Mouse (Mus musculus) neural tube, embryonic 14.5 days (tissue): ENCODE data around the gene Trhr2. TPM values are rescaled to one million over a fixed set of nuclear protein-coding genes. Genes with fewer than 3 reads are reported as not detected.

Source experiments
- ATAC-seq: fragments of 200-750 bp; cut with Nextera tagmentation; 2 replicates; pipeline ENCODE4 v1.8.0; 2017; ENCODE audit warnings: low read depth, mild to moderate bottlenecking, moderate TSS enrichment, moderate library complexity
- H3K27ac ChIP-seq: fragments of 300-500 bp; sonication (generic); 2 replicates; pipeline ENCODE4 v1.5.1; 2014; ENCODE audit warnings: low read depth, mild to moderate bottlenecking, control low read depth, low read length, moderate library complexity, mixed read lengths
- H3K27me3 ChIP-seq: fragments of 300-500 bp; sonication (generic); 2 replicates; pipeline ENCODE4 v1.6.1; 2014; ENCODE audit warnings: low read length; ENCODE audit not compliant: control insufficient read depth, insufficient read depth
- H3K36me3 ChIP-seq: fragments of 300-500 bp; sonication (generic); 2 replicates; pipeline ENCODE4 v1.6.1; 2014; ENCODE audit warnings: low read length, mixed read lengths; ENCODE audit not compliant: control insufficient read depth, insufficient read depth
- H3K4me1 ChIP-seq: fragments of 300-500 bp; sonication (generic); 2 replicates; pipeline ENCODE4 v1.6.1; 2014; ENCODE audit warnings: low read length; ENCODE audit not compliant: control insufficient read depth, insufficient read depth
- H3K4me2 ChIP-seq: fragments of 300-500 bp; sonication (generic); 2 replicates; pipeline ENCODE4 v1.6.1; 2014; ENCODE audit warnings: mild to moderate bottlenecking, low read depth, low read length, control low read depth
- H3K4me3 ChIP-seq: fragments of 300-500 bp; sonication (generic); 2 replicates; pipeline ENCODE4 v1.5.1; 2014; ENCODE audit warnings: low read depth, low read length, control low read depth, mixed read lengths
- H3K9ac ChIP-seq: fragments of 300-500 bp; sonication (generic); replicated peaks from 2 replicates; pipeline ENCODE4 v1.6.1; 2014; ENCODE audit warnings: low read depth, mild to moderate bottlenecking, control low read depth, low read length, mixed read lengths
- H3K9me3 ChIP-seq: fragments of 300-500 bp; sonication (generic); 2 replicates; pipeline ENCODE4 v1.6.1; 2016; ENCODE audit warnings: low read length; ENCODE audit not compliant: control insufficient read depth
- WGBS: fragments of 180-500 bp; shearing (Covaris S2); extraction: QIAGEN DNeasy Blood & Tissue Kit; methylation state at CpG from one replicate; pipeline ENCODE4 v1.1.7; 2014; 5-methylcytosine and 5-hydroxymethylcytosine counted together
- polyA plus RNA-seq: library from polyadenylated mRNA; unstranded; fragments of >200 nt; fragmentation: Nextera tagmentation; extraction: Ambion mirVana; gene quantifications from 2 replicates; pipeline ENCODE4 v1.2.1, GENCODE M21; 2014

Trhr2 gene
- polyA plus RNA-seq, 1 experiment from 2014 or later = not detected

GRCm38 (mm10) chr8:122376365-122377231 is 16.1 kb upstream of the Trhr2 start, which contains the start of gene Zc3h18:
TSS of gene Zc3h18 (plus strand) at chr8:122376609.
- Histone ChIP-seq H3K27me3 (no peaks in the 10 kb centered on the region), H3K4me2 (peak within 1 kb of the TSS; percentile 83), H3K36me3 (0 out of 2 replicates have a peak, but pooled peaks cover 8% of the 10 kb centered on the region), H3K27ac (peak within 1 kb of the TSS; percentile 93), H3K4me3 (peak within 1 kb of the TSS; percentile 85), H3K4me1 (peaks cover 10% of the 10 kb centered on the region), H3K9me3 (no peaks in the 10 kb centered on the region), H3K9ac (peak within 1 kb of the TSS; percentile 83)
- WGBS = 2% methylated on average over 103 of the region's 107 CpGs
- ATAC-seq = peak; percentile 92

GRCm38 (mm10) chr8:122375751-122376364 is 15.3 kb upstream of the Trhr2 start:
- 0 out of 2 replicates have a peak, but pooled peaks cover 4% of the 10 kb centered on the region for H3K36me3 ChIP-seq
- peak overlapping the region; percentile 93; the same call in 1 of the 2 replicates for H3K27ac ChIP-seq
- peak overlapping the region; percentile 85 for H3K4me3 ChIP-seq
- peak; percentile 16; the same call in 1 of the 2 replicates for ATAC-seq
- no peaks in the 10 kb centered on the region for H3K9me3 ChIP-seq
- no peaks in the 10 kb centered on the region for H3K27me3 ChIP-seq
- 25% methylated on average over 13 of the region's 13 CpGs for WGBS
- peak overlapping the region; percentile 47 for H3K4me2 ChIP-seq
- peaks cover 10% of the 10 kb centered on the region for H3K4me1 ChIP-seq
- peak overlapping the region; percentile 42; the same call in 1 of the 2 replicates for H3K9ac ChIP-seq

- no peak for ATAC-seq
- H3K27ac ChIP-seq = no peak overlapping the region
- H3K4me2 ChIP-seq = peak overlapping the region; percentile 47; the same call in 1 of the 2 replicates
- H3K9me3 ChIP-seq = no peaks in the 10 kb centered on the region
- 92% methylated on average over 7 of the region's 7 CpGs for WGBS
- no peak overlapping the region for H3K9ac ChIP-seq
- H3K4me3 ChIP-seq = no peak overlapping the region
- H3K27me3 ChIP-seq = no peaks in the 10 kb centered on the region
- peaks cover 10% of the 10 kb centered on the region for H3K4me1 ChIP-seq
- no peaks in the 10 kb centered on the region for H3K36me3 ChIP-seq
Observed at GRCm38 (mm10) chr8:122375320-122375719, 14.8 kb upstream of the Trhr2 start.

- Histone ChIP-seq H3K4me2 (no peak overlapping the region), H3K36me3 (no peaks in the 10 kb centered on the region), H3K9me3 (no peaks in the 10 kb centered on the region), H3K27ac (no peak overlapping the region), H3K4me3 (no peak overlapping the region), H3K27me3 (no peaks in the 10 kb centered on the region), H3K4me1 (no peaks in the 10 kb centered on the region), H3K9ac (no peak overlapping the region)
- 84% methylated on average over 6 of the region's 6 CpGs for WGBS
- no peak for ATAC-seq
Observed at GRCm38 (mm10) chr8:122371706-122372105, 11.2 kb upstream of the Trhr2 start.

- H3K4me2 ChIP-seq = no peak overlapping the region
- no peaks in the 10 kb centered on the region for H3K4me1 ChIP-seq
- H3K27me3 ChIP-seq = no peaks in the 10 kb centered on the region
- no peak overlapping the region for H3K4me3 ChIP-seq
- 15% methylated on average over 9 of the region's 9 CpGs for WGBS
- ATAC-seq = peak; percentile 28; the same call in 1 of the 2 replicates
- no peaks in the 10 kb centered on the region for H3K36me3 ChIP-seq
- H3K27ac ChIP-seq = no peak overlapping the region
- H3K9me3 ChIP-seq = no peaks in the 10 kb centered on the region
- H3K9ac ChIP-seq = no peak overlapping the region
Observed at GRCm38 (mm10) chr8:122369665-122370064, 9.1 kb upstream of the Trhr2 start.

DNA sequence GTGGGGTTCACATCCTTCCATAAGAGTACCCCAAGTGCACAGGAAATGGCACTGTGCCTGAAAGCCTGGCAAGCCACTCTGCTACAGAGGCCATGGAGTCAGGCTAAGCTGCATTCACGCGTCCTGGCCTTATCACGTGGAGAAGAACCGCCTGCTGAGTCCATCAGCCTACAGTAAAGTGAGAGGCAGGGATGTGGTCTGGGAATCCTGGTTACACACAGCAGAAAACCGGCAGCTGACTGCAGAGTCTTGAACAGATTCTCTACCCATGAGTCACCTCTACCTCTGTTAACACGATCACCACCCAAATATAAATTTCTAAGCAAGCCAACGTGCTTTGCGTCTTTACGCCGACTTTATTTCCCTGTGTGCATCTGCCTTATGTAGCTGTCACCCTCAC is 7.9 kb upstream of the Trhr2 start:
- H3K27ac ChIP-seq = no peak overlapping the region
- WGBS = 84% methylated on average over 10 of the region's 10 CpGs
- no peaks in the 10 kb centered on the region for H3K27me3 ChIP-seq
- H3K9ac ChIP-seq = no peak overlapping the region
- no peaks in the 10 kb centered on the region for H3K4me1 ChIP-seq
- no peak for ATAC-seq
- no peaks in the 10 kb centered on the region for H3K9me3 ChIP-seq
- H3K4me3 ChIP-seq = no peak overlapping the region
- H3K4me2 ChIP-seq = no peak overlapping the region
- no peaks in the 10 kb centered on the region for H3K36me3 ChIP-seq

DNA sequence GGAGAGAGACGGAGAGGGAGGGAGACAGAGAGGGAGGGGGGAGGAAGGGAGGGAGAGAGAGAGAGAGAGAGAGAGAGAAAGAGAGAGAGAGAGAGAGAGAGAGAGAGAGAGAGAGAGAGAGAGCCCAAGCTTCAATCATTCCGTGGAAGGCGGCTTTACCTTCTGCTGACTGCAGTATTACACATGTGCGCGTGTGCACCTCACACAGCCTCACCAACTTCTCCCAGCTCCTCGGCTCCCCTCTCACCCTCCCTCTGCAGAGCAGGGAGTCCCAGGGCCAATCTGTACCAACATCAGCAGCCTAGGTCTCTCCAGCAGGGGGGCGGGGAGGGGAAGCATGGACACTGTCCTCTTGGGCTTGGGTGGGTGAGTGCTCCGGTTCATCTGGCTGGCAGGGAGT is 2.4 kb upstream of the Trhr2 start:
- Histone ChIP-seq H3K27me3 (no peaks in the 10 kb centered on the region), H3K4me2 (no peak overlapping the region), H3K9me3 (no peaks in the 10 kb centered on the region), H3K27ac (no peak overlapping the region), H3K9ac (no peak overlapping the region), H3K36me3 (no peaks in the 10 kb centered on the region), H3K4me1 (no peaks in the 10 kb centered on the region), H3K4me3 (no peak overlapping the region)
- WGBS = 42% methylated on average over 8 of the region's 8 CpGs
- no peak for ATAC-seq

- no peak for ATAC-seq
- Histone ChIP-seq H3K4me2 (no peak overlapping the region), H3K4me1 (no peaks in the 10 kb centered on the region), H3K36me3 (no peaks in the 10 kb centered on the region), H3K4me3 (no peak overlapping the region), H3K27me3 (no peaks in the 10 kb centered on the region), H3K9me3 (no peaks in the 10 kb centered on the region), H3K27ac (no peak overlapping the region), H3K9ac (no peak overlapping the region)
- 53% methylated on average over 5 of the region's 5 CpGs for WGBS
Observed at GRCm38 (mm10) chr8:122362271-122362670, 1.7 kb upstream of the Trhr2 start.
